Comparison of ENCODE assay signal across 11 mouse cellular contexts in the genomic region with DNA sequence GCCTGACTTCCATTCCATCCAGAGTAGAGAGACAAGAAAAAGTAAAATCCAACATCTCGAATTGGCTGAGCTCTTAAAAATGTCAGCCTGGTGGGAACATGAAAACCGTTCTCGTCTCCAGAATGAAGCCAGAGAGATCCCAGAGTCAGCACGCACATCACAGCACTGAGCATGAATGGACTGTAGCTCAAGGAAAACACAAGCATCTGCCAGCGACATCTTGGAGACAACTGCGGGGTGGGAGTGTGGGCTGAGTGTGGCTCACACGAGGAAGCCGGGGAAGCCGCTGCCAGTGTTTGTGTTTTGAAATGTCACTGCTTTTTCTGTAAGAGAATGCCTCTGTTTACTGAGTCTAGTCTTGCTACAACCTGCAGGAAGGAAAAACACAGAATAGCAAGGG. TPM values are rescaled to one million over a fixed set of nuclear protein-coding genes. Genes with fewer than 3 reads are reported as not detected.
DNase-seq lines count a peak whose midpoint lies in the region; ATAC-seq and TF ChIP-seq lines count a peak whose summit lies in the region.
"Had no signal": no experiment of that assay in that cellular context is flagged by ENCODE, and none has a peak within 500 bp of the region (broad histone marks: within the 10 kb centered on the region; RNA-seq: fewer than 3 reads in every experiment).

No protein-coding gene starts in this region.

- H3K4me2 ChIP-seq in forebrain, embryonic 16.5 days (ENCODE audit: low read length), result no peak overlapping the region
- H3K4me2 ChIP-seq in midbrain, postnatal 0 days (ENCODE audit: low read depth, low read length, poor library complexity, severe bottlenecking), result no peak overlapping the region
- H3K4me2 ChIP-seq: limb, embryonic 15.5 days had no signal

- H3K27ac ChIP-seq in kidney, adult 2 months (ENCODE audit: insufficient read depth, low read depth, low read length), result no peak overlapping the region
- H3K27ac ChIP-seq in forebrain, embryonic 16.5 days (ENCODE audit: low read length), result no peak overlapping the region; the same call in 1 of the 2 replicates
- H3K27ac ChIP-seq in midbrain, postnatal 0 days (ENCODE audit: low read depth, low read length), result 0 out of 2 replicates have a peak overlapping the region, but pooled peaks have one; percentile 55
- H3K27ac ChIP-seq: limb, embryonic 15.5 days had no signal

- TF ChIP-seq CTCF in kidney, adult 2 months (conservative IDR thresholded peaks at IDR 0.05; ENCODE audit: insufficient read depth, insufficient read length, low read depth, low read length), result no peak
- TF ChIP-seq CTCF in midbrain, postnatal 0 days (IDR thresholded peaks at IDR 0.05), result no peak

- ATAC-seq in forebrain, embryonic 16.5 days, result peak; percentile 80
- no peak for ATAC-seq in midbrain, postnatal 0 days (ENCODE audit: low FRiP score)

- WGBS in kidney, adult 2 months, result 52% methylated on average over 9 of the region's 9 CpGs
- 49% methylated on average over 9 of the region's 9 CpGs for WGBS in forebrain, embryonic 16.5 days
- 51% methylated on average over 9 of the region's 9 CpGs for WGBS in midbrain, postnatal 0 days

- peak; percentile 29 for DNase-seq in kidney, adult 2 months
- no peak for DNase-seq in kidney, postnatal 14 days
- DNase-seq in layer of hippocampus, adult 18-20 months (ENCODE audit: low spot score in 2 of 2), result peak; percentile 58 to 77
- peak; percentile 23 for DNase-seq in midbrain, postnatal 0 days (ENCODE audit: low spot score)
- DNase-seq in urinary bladder, adult 2 months (ENCODE audit: low spot score), result no peak
- no peak for DNase-seq in adrenal gland, postnatal 14 days
- no peak for DNase-seq in cerebellum, adult 11-12 months
- DNase-seq: heart, postnatal 14 days had no signal

- H3K9me3 ChIP-seq in forebrain, embryonic 16.5 days (ENCODE audit: control insufficient read depth, low read length), result no peaks in the 10 kb centered on the region
- H3K9me3 ChIP-seq in midbrain, postnatal 0 days (ENCODE audit: low read length), result no peaks in the 10 kb centered on the region
- H3K9me3 ChIP-seq: limb, embryonic 15.5 days had no signal

- H3K4me3 ChIP-seq in kidney, adult 2 months (ENCODE audit: insufficient read depth, low read depth, low read length), result no peak overlapping the region
- no peak overlapping the region for H3K4me3 ChIP-seq in forebrain, embryonic 16.5 days (replicated peaks; ENCODE audit: low read length)
- H3K4me3 ChIP-seq in midbrain, postnatal 0 days (ENCODE audit: low read depth, low read length), result no peak overlapping the region
- H3K4me3 ChIP-seq: erythroblast, embryonic 14.5 days; limb, embryonic 15.5 days had no signal

- H3K27me3 ChIP-seq in kidney, adult 2 months (replicated peaks; ENCODE audit: control insufficient read depth, insufficient read depth, low read length), result no peaks in the 10 kb centered on the region
- no peaks in the 10 kb centered on the region for H3K27me3 ChIP-seq in forebrain, embryonic 16.5 days (replicated peaks; ENCODE audit: control insufficient read depth, insufficient read depth, low read length)
- H3K27me3 ChIP-seq in midbrain, postnatal 0 days (ENCODE audit: insufficient read depth, low read length), result no peaks in the 10 kb centered on the region
- H3K27me3 ChIP-seq: limb, embryonic 15.5 days had no signal

- no peaks in the 10 kb centered on the region for H3K36me3 ChIP-seq in kidney, adult 2 months (ENCODE audit: control insufficient read depth, insufficient read depth, low read length)
- H3K36me3 ChIP-seq in forebrain, embryonic 16.5 days (ENCODE audit: control insufficient read depth, insufficient read depth), result no peaks in the 10 kb centered on the region
- H3K36me3 ChIP-seq in midbrain, postnatal 0 days (ENCODE audit: insufficient read depth, low read length), result no peaks in the 10 kb centered on the region
- H3K36me3 ChIP-seq: limb, embryonic 15.5 days had no signal

- H3K9ac ChIP-seq in forebrain, embryonic 16.5 days (replicated peaks; ENCODE audit: low read depth, low read length), result no peak overlapping the region
- H3K9ac ChIP-seq in midbrain, postnatal 0 days (replicated peaks; ENCODE audit: low read length, poor library complexity, severe bottlenecking), result no peak overlapping the region
- H3K9ac ChIP-seq: limb, embryonic 15.5 days had no signal

- H3K4me1 ChIP-seq in kidney, adult 2 months (ENCODE audit: control insufficient read depth, insufficient read depth, low read length), result peaks cover 24% of the 10 kb centered on the region
- peaks cover 16% of the 10 kb centered on the region for H3K4me1 ChIP-seq in forebrain, embryonic 16.5 days (replicated peaks; ENCODE audit: control insufficient read depth, insufficient read depth, low read length)
- peaks cover 13% of the 10 kb centered on the region; the same call in 1 of the 2 replicates for H3K4me1 ChIP-seq in midbrain, postnatal 0 days (ENCODE audit: insufficient read depth, low read length)

- TF ChIP-seq POLR2A in kidney, adult 2 months (IDR thresholded peaks at IDR 0.05; ENCODE audit: low read depth, low read length), result no peak

RNA-seq across cellular contexts. Expression of a gene that starts 32.7 kb away (rescaled TPM):
- 8.2 and 8.4 TPM in 2 replicates for polyA plus RNA-seq in kidney, adult 2 months (2012; rRNA removed)
- 11.4 and 12.5 TPM in 2 replicates for polyA plus RNA-seq in forebrain, embryonic 16.5 days (2015; fragmentation: Nextera tagmentation; extraction: Ambion mirVana)
- 10 to 100 TPM; 20.4 to 23.1 TPM for total RNA-seq in layer of hippocampus, adult 18-20 months (2021)
- total RNA-seq in midbrain, postnatal 0 days (2014; rRNA removed), result 21.7 and 22.3 TPM in 2 replicates
- polyA plus RNA-seq in midbrain, postnatal 0 days (2015; fragmentation: Nextera tagmentation; extraction: Ambion mirVana), result 15.7 and 22.4 TPM in 2 replicates
- polyA plus RNA-seq in urinary bladder, adult 2 months (2012; rRNA removed), result 23.0 and 27.0 TPM in 2 replicates
- total RNA-seq in adrenal gland, postnatal 14 days (2021), result 14.6 and 17.3 TPM in 2 replicates

Comparison
In these comparisons a context has a peak if more than half of its experiments do, and no peak if none do; other contexts are left out.
1. DNase-seq: peak in kidney, adult 2 months (single experiment), layer of hippocampus, adult 18-20 months (2 of 2) and midbrain, postnatal 0 days (single experiment); none in kidney, postnatal 14 days (single experiment), urinary bladder, adult 2 months (single experiment), adrenal gland, postnatal 14 days (single experiment) and cerebellum, adult 11-12 months (single experiment).